Mouse (Mus musculus) brain, embryonic 18.5 days (tissue): ENCODE measurements around the gene Csnk1g1.

Experiments
- DNase-seq: peaks from one replicate; pipeline ENCODE4 v3.0.0-alpha.2; 2012; ENCODE audit warnings: low read depth, low spot score

Gene Csnk1g1

GRCm38 (mm10) chr9:65995603-65996376 lies 87.1 kb downstream of the Csnk1g1 start:
- no peak for DNase-seq

GRCm38 (mm10) chr9:65998965-65999364 lies 90.2 kb downstream of the Csnk1g1 start:
- DNase-seq = no peak

- peak; percentile 18 for DNase-seq
Measured at GRCm38 (mm10) chr9:66004380-66004779, 95.7 kb downstream of the Csnk1g1 start.

- no peak for DNase-seq
Measured at GRCm38 (mm10) chr9:66007603-66008202, 99.0 kb downstream of the Csnk1g1 start.

GRCm38 (mm10) chr9:66020601-66021000 lies 111.9 kb downstream of the Csnk1g1 start:
- no peak for DNase-seq

GRCm38 (mm10) chr9:66038082-66038481 lies 129.4 kb downstream of the Csnk1g1 start:
- DNase-seq = no peak

- DNase-seq = no peak
Measured at GRCm38 (mm10) chr9:66038581-66038980, 129.9 kb downstream of the Csnk1g1 start.

- DNase-seq = no peak
Measured at GRCm38 (mm10) chr9:66039290-66039689, 130.6 kb downstream of the Csnk1g1 start.

GRCm38 (mm10) chr9:66040801-66041200 lies 132.1 kb downstream of the Csnk1g1 start:
- no peak for DNase-seq

- DNase-seq = no peak
Measured at GRCm38 (mm10) chr9:66042331-66042730, 133.6 kb downstream of the Csnk1g1 start.

- no peak for DNase-seq
Measured at GRCm38 (mm10) chr9:66043241-66043640, 134.5 kb downstream of the Csnk1g1 start.

- DNase-seq = no peak
Measured at GRCm38 (mm10) chr9:66049931-66050601, 141.3 kb downstream of the Csnk1g1 start.

GRCm38 (mm10) chr9:66051493-66051892 lies 142.8 kb downstream of the Csnk1g1 start:
- no peak for DNase-seq

GRCm38 (mm10) chr9:66052731-66053130 lies 144.0 kb downstream of the Csnk1g1 start:
- no peak for DNase-seq

GRCm38 (mm10) chr9:66053620-66054019 lies 144.9 kb downstream of the Csnk1g1 start:
- DNase-seq = no peak

- peak; percentile 95 for DNase-seq
Measured at GRCm38 (mm10) chr9:66059583-66060307, 151.0 kb downstream of the Csnk1g1 start, which contains the start of gene Ppib. Gene Ppib (plus strand): TSS chr9:66060222.

GRCm38 (mm10) chr9:66060308-66060647 lies 151.6 kb downstream of the Csnk1g1 start:
- no peak for DNase-seq

- no peak for DNase-seq
Measured at GRCm38 (mm10) chr9:66060986-66061385, 152.3 kb downstream of the Csnk1g1 start.

- DNase-seq = no peak
Measured at GRCm38 (mm10) chr9:66061656-66062055, 152.9 kb downstream of the Csnk1g1 start.

GRCm38 (mm10) chr9:66063446-66063845 lies 154.7 kb downstream of the Csnk1g1 start:
- no peak for DNase-seq

GRCm38 (mm10) chr9:66064316-66064715 lies 155.6 kb downstream of the Csnk1g1 start:
- DNase-seq = no peak

- DNase-seq = no peak
Measured at GRCm38 (mm10) chr9:66066791-66067190, 158.1 kb downstream of the Csnk1g1 start.
